Mouse (Mus musculus) limb, embryonic 12.5 days (tissue): ENCODE data around the gene Sncg. TPM values are rescaled to one million over a fixed set of nuclear protein-coding genes. Genes with fewer than 3 reads are reported as not detected.

Experiments
- ATAC-seq: fragments of 200-750 bp; cut with Nextera tagmentation; 2 replicates; pipeline ENCODE4 v1.8.0; 2017; ENCODE audit warnings: low read depth, moderate TSS enrichment; ENCODE audit not compliant: insufficient number of reproducible peaks, insufficient read depth, low FRiP score, low TSS enrichment
- H3K27ac ChIP-seq: fragments of 300-500 bp; sonication (generic); 2 replicates; pipeline ENCODE4 v1.5.1; 2016; ENCODE audit warnings: mild to moderate bottlenecking, moderate library complexity
- H3K27me3 ChIP-seq: fragments of 300-500 bp; sonication (generic); 2 replicates; pipeline ENCODE4 v1.6.1; 2016; ENCODE audit warnings: mild to moderate bottlenecking, moderate library complexity
- H3K36me3 ChIP-seq: fragments of 300-500 bp; sonication (generic); 2 replicates; pipeline ENCODE4 v1.6.1; 2016; ENCODE audit warnings: mild to moderate bottlenecking, moderate library complexity
- H3K4me1 ChIP-seq: fragments of 300-500 bp; sonication (generic); replicated peaks from 2 replicates; pipeline ENCODE4 v1.6.1; 2016
- H3K4me2 ChIP-seq: fragments of 300-500 bp; sonication (generic); 2 replicates; pipeline ENCODE4 v1.6.1; 2016; ENCODE audit warnings: mild to moderate bottlenecking, moderate library complexity
- H3K4me3 ChIP-seq: fragments of 300-500 bp; sonication (generic); replicated peaks from 2 replicates; pipeline ENCODE4 v1.5.1; 2016; ENCODE audit warnings: mild to moderate bottlenecking
- H3K9ac ChIP-seq: fragments of 300-500 bp; sonication (generic); replicated peaks from 2 replicates; pipeline ENCODE4 v1.6.1; 2016; ENCODE audit warnings: mild to moderate bottlenecking, moderate library complexity
- H3K9me3 ChIP-seq: fragments of 300-500 bp; sonication (generic); 2 replicates; pipeline ENCODE4 v1.6.1; 2016; ENCODE audit warnings: mild to moderate bottlenecking, moderate library complexity
- WGBS: fragments of 180-500 bp; shearing (Covaris S2); methylation state at CpG from one replicate; pipeline ENCODE4 v1.1.7; 2016; 5-methylcytosine and 5-hydroxymethylcytosine counted together
- polyA plus RNA-seq: library from polyadenylated mRNA; unstranded; fragments of >200 nt; fragmentation: Nextera tagmentation; extraction: Ambion mirVana; gene quantifications from 2 replicates; pipeline ENCODE4 v1.2.1, GENCODE M21; 2016

The Sncg gene
- polyA plus RNA-seq, 1 experiment from 2014 or later: 7.5 TPM

DNA sequence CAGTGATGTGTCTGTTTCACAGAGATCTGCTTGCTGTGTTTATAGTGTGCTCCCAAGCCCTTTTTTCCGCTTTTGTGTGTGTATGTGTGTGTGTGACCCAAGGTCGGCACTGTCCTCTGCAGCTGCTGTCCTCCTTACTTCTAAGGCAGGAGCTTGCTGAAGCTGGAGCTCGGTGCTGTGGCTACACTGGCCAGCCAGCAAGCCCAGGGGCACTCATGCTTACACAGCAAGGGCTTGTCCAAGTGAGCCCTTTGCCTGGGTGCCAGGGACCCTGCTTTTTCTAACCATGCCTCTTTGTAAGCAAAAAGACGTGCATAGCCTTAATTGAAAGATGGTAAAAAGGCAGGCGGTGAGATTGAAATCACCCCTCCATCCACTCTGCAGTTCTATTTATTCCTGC is 42.1 kb downstream of the Sncg start:
- Histone ChIP-seq H3K27ac (no peak overlapping the region), H3K9me3 (no peaks in the 10 kb centered on the region), H3K36me3 (peaks cover 86% of the 10 kb centered on the region), H3K27me3 (no peaks in the 10 kb centered on the region), H3K4me1 (no peaks in the 10 kb centered on the region), H3K4me3 (no peak overlapping the region), H3K4me2 (no peak overlapping the region), H3K9ac (no peak overlapping the region)
- 91% methylated on average over 5 of the region's 5 CpGs for WGBS
- no peak for ATAC-seq

DNA sequence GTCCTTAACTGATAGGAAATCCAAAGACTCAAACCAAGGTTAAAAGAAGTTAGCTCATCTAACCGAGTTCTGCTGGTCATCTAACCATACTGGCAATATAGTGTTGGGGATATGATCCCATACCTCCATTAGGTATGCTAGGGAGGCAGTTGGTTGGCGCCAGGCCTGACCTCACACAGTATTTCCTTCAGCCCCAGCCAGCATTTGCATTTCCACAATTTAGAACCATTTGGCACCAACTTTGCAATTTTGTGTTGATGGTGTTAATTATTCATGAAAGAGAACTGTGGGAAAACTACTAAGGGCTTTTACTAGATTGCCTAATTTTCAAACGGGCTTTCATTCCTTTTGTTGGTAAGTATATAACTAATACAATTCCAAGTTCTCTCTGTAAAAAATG is 42.7 kb downstream of the Sncg start:
- no peak overlapping the region for H3K9ac ChIP-seq
- WGBS: 73% methylated on average over 3 of the region's 3 CpGs
- H3K4me2 ChIP-seq: no peak overlapping the region
- H3K4me3 ChIP-seq: no peak overlapping the region
- no peaks in the 10 kb centered on the region for H3K4me1 ChIP-seq
- ATAC-seq: no peak
- H3K27ac ChIP-seq: no peak overlapping the region
- peaks cover 83% of the 10 kb centered on the region for H3K36me3 ChIP-seq
- H3K9me3 ChIP-seq: no peaks in the 10 kb centered on the region
- H3K27me3 ChIP-seq: no peaks in the 10 kb centered on the region

DNA sequence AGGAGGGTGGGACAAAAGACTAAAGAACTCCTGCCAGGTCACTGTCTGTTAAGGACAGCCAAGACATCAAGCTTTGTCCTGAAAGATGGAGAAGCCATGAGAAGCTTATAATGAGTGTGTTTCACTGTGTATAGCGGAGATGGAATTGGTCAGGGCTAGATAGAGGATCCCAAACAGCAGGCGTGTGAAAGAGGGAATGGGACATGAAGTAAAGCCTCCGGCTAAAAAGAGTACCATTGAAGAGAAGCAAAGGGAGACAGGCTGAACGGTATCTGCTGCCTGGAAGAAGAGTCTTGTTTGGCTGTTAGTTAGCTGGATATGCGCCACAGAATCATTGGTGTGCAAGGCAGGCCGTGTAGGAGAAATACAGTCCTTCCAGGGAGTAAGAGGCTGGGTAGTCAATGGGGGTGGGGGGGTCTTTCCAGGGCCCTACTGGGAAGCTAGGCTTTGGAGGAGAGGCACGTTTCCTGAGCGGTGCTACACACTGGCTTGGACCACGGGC is 43.9 kb downstream of the Sncg start:
- Histone ChIP-seq H3K4me1 (no peaks in the 10 kb centered on the region), H3K27me3 (no peaks in the 10 kb centered on the region), H3K9ac (no peak overlapping the region), H3K36me3 (peaks cover 79% of the 10 kb centered on the region), H3K9me3 (no peaks in the 10 kb centered on the region), H3K4me3 (no peak overlapping the region), H3K27ac (no peak overlapping the region), H3K4me2 (no peak overlapping the region)
- no peak for ATAC-seq
- 95% methylated on average over 9 of the region's 9 CpGs for WGBS

DNA sequence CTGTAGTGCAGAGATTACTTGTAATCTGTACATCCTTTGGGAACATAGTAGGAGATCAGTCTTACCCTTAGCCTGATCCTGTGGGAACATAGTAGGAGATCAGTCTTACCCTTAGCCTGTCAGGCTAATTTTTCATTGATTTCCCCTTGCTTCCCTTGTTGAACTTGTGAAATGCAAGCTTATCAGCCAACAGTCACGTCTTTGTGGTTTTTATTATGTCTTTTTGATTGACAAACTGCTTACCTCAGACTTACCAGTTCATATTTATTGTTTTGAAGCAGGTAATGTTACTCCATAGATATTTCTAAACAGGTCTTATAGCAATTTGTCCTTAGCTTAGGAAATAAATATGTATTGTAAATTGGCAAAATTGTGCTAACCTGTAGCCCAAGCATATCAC is 47.0 kb downstream of the Sncg start:
- no peak overlapping the region for H3K27ac ChIP-seq
- 71% methylated on average over 1 of the region's 1 CpGs for WGBS
- peaks cover 75% of the 10 kb centered on the region for H3K36me3 ChIP-seq
- ATAC-seq: no peak
- no peak overlapping the region for H3K4me2 ChIP-seq
- no peaks in the 10 kb centered on the region for H3K27me3 ChIP-seq
- no peaks in the 10 kb centered on the region for H3K4me1 ChIP-seq
- no peak overlapping the region for H3K4me3 ChIP-seq
- no peak overlapping the region for H3K9ac ChIP-seq
- H3K9me3 ChIP-seq: no peaks in the 10 kb centered on the region

DNA sequence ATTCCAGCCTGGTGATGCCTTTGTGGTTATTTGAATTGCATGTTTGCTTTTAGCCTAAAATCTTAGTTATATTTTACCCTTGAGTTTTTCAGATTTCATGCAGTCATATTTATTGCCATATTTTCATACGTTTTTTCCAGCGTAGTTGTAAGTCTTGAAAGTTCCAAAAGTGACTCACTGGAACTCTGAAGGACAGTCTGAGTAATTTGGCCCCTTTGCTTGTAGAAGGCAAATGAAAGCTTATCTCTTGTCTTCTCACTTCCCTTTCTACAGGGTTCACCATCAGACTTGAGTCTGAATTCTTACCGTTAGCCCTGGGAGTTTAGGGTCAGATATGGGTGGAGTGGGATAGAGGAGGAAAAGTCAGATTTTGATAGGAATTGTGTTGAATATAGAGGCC is 48.0 kb downstream of the Sncg start:
- no peak overlapping the region for H3K4me3 ChIP-seq
- no peak overlapping the region for H3K27ac ChIP-seq
- WGBS: 92% methylated on average over 3 of the region's 3 CpGs
- H3K36me3 ChIP-seq: peaks cover 66% of the 10 kb centered on the region
- no peak overlapping the region for H3K4me2 ChIP-seq
- no peak overlapping the region for H3K9ac ChIP-seq
- H3K27me3 ChIP-seq: no peaks in the 10 kb centered on the region
- H3K9me3 ChIP-seq: no peaks in the 10 kb centered on the region
- no peak for ATAC-seq
- no peaks in the 10 kb centered on the region for H3K4me1 ChIP-seq

DNA sequence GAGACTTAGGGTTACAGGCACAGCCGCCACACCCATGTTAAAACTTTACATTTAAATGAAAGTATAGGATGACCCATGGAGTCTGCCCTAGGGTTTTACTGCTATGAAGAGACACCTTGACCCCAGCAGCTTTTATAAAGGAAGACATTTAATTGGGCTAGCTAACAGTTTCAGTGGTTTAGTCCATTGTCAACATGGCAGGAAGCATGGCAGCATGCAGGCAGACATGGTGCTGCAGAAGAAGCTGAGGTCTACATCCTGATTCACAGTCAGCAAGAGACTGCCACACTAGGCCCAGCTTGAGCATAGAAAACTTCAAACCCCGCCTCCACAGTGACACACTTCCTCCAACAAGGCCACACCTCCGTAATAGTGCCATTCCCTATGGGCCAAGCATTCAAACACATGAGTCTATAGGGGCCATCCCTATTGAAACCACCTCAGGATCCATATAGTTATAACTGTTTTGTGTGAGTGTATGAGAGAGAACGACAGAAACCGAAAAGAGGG is 51.0 kb downstream of the Sncg start:
- no peak overlapping the region for H3K27ac ChIP-seq
- H3K4me2 ChIP-seq: no peak overlapping the region
- H3K36me3 ChIP-seq: peaks cover 62% of the 10 kb centered on the region
- H3K4me3 ChIP-seq: no peak overlapping the region
- no peak overlapping the region for H3K9ac ChIP-seq
- no peaks in the 10 kb centered on the region for H3K4me1 ChIP-seq
- WGBS: 94% methylated on average over 5 of the region's 5 CpGs
- ATAC-seq: no peak
- H3K9me3 ChIP-seq: no peaks in the 10 kb centered on the region
- H3K27me3 ChIP-seq: no peaks in the 10 kb centered on the region

Other genes with a start within 250 kb of the Sncg start
- not detected in 2 replicates for gene Npy4r, start 222.3 kb downstream of the Sncg start, polyA plus RNA-seq
- gene Gprin2, start 173.1 kb downstream of the Sncg start, polyA plus RNA-seq: 1.7 and 2.4 TPM in 2 replicates
- 0.12 and 0.16 TPM in 2 replicates for gene Syt15, start 155.2 kb downstream of the Sncg start, polyA plus RNA-seq
- 14.9 and 15.8 TPM in 2 replicates for gene Shld2, start 64.3 kb downstream of the Sncg start, polyA plus RNA-seq
- 86.5 and 93.6 TPM in 2 replicates for gene Glud1, start 64.1 kb downstream of the Sncg start, polyA plus RNA-seq
- 0.84 TPM in 1 of 2 replicates, not detected in the other for gene Fam25c, start 19.4 kb downstream of the Sncg start, polyA plus RNA-seq
- 6.7 and 6.8 TPM in 2 replicates for gene Mmrn2, start 676 bp upstream of the Sncg start, polyA plus RNA-seq
- 67.4 and 74.3 TPM in 2 replicates for gene Bmpr1a, start 128.6 kb upstream of the Sncg start, polyA plus RNA-seq
- gene 9230112D13Rik, start 148.0 kb upstream of the Sncg start, polyA plus RNA-seq: not detected in 2 replicates
- gene Ldb3, start 213.9 kb upstream of the Sncg start, polyA plus RNA-seq: 1.9 and 3.3 TPM in 2 replicates
- 0.10 TPM in 1 of 2 replicates, not detected in the other for gene Opn4, start 225.4 kb upstream of the Sncg start, polyA plus RNA-seq